Mouse (Mus musculus): ENCODE data around the gene Fbxl17. TPM values are rescaled to one million over a fixed set of nuclear protein-coding genes. Genes with fewer than 3 reads are reported as not detected.

Fbxl17 gene
- polyA plus RNA-seq, 1 experiment from 2014 or later: 13.6 TPM

DNA sequence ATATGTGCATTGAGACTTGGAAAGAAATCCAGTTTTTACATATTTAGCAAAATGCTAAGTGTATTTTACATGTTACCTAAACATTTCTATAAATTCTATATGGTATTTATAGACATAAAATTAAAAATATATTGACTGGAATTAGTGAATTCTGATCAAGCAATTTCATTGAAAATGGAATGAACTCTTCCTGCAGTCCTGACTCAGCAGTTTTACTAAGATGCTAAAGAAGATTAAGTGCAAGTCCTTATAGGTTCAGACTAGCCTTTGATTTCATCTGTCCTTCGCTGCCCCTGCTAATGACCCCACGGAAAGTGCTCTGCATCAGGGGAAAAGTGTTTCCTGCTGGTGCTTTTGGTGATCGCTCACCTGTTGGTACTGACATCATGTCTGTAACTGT lies 240.7 kb downstream of the Fbxl17 start:
- H3K9ac ChIP-seq: no peak overlapping the region
- WGBS: 88% methylated on average over 3 of the region's 3 CpGs
- no peak for ATAC-seq (ENCODE audit: low FRiP score, low read depth)
- H3K4me3 ChIP-seq: no peak overlapping the region
- H3K9me3 ChIP-seq: no peaks in the 10 kb centered on the region
- H3K4me1 ChIP-seq (replicated peaks): no peaks in the 10 kb centered on the region
- H3K27ac ChIP-seq (replicated peaks): no peak overlapping the region
- no peaks in the 10 kb centered on the region for H3K36me3 ChIP-seq
- H3K4me2 ChIP-seq: no peak overlapping the region
- H3K27me3 ChIP-seq: no peaks in the 10 kb centered on the region

DNA sequence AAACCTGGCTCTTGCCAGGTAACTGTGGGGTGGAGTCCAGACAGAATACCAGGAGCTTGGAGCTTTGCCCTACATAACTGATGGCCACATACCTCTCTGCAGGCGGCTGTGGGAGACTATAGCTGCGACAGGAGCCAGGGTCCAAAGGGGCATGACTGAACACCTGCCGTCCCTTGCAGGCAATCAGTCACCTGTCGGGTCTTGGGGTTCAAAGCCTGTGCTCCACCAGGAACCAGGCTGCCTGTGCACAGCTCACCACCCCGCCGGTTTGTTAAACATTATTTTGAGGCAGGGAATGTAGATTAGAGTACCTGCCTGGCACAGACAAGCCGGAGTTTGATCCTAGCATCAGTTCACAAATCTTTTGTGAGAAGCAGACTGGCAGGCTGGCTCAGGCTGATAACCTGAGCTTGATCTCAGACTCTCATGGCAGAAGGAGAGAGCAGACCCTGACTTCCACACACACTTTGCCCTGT lies 253.6 kb downstream of the Fbxl17 start:
- Histone ChIP-seq H3K27ac (replicated peaks) (no peak overlapping the region), H3K9ac (no peak overlapping the region), H3K9me3 (no peaks in the 10 kb centered on the region), H3K4me3 (no peak overlapping the region), H3K36me3 (no peaks in the 10 kb centered on the region), H3K4me1 (replicated peaks) (no peaks in the 10 kb centered on the region), H3K4me2 (no peak overlapping the region), H3K27me3 (no peaks in the 10 kb centered on the region)
- ATAC-seq (ENCODE audit: low FRiP score, low read depth): no peak
- WGBS: 87% methylated on average over 7 of the region's 7 CpGs

DNA sequence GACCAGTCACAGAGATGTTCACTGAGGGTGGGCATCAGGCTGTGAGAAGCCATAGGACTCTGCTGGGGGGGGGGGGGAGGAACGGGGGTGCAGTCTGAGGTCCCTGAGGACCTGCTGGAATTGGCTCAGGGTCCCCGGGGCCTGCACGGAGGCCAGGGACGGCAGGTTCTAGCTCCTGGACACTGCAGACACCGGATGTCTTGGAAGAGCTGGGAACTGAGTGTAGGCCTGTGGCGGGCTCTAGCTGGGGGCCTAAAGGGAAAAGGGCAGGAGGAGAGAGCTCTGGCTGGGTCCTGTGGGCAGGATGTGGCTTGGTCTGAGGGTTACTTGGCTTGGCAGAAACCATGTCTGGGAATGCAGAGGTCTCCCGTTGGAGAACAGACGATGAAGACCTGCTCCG lies 254.3 kb downstream of the Fbxl17 start:
- WGBS: 96% methylated on average over 9 of the region's 9 CpGs

GRCm38 (mm10) chr17:63242761-63243160 lies 257.1 kb downstream of the Fbxl17 start:
- H3K27ac ChIP-seq (replicated peaks): no peak overlapping the region
- no peak for ATAC-seq (ENCODE audit: low FRiP score, low read depth)
- H3K9me3 ChIP-seq: no peaks in the 10 kb centered on the region
- H3K4me3 ChIP-seq: no peak overlapping the region
- H3K4me1 ChIP-seq (replicated peaks): no peaks in the 10 kb centered on the region
- no peak overlapping the region for H3K9ac ChIP-seq
- H3K27me3 ChIP-seq: no peaks in the 10 kb centered on the region
- H3K4me2 ChIP-seq: no peak overlapping the region
- 93% methylated on average over 3 of the region's 3 CpGs for WGBS
- no peaks in the 10 kb centered on the region for H3K36me3 ChIP-seq

More for the DNA sequence above, 254.3 kb downstream of the Fbxl17 start:
- Histone ChIP-seq H3K36me3 (no peaks in the 10 kb centered on the region), H3K27ac (replicated peaks) (no peak overlapping the region), H3K4me2 (no peak overlapping the region), H3K4me3 (no peak overlapping the region), H3K4me1 (replicated peaks) (no peaks in the 10 kb centered on the region), H3K9me3 (no peaks in the 10 kb centered on the region), H3K9ac (no peak overlapping the region), H3K27me3 (no peaks in the 10 kb centered on the region)
- ATAC-seq (ENCODE audit: low FRiP score, low read depth): no peak; the same call in 1 of the 2 replicates

DNA sequence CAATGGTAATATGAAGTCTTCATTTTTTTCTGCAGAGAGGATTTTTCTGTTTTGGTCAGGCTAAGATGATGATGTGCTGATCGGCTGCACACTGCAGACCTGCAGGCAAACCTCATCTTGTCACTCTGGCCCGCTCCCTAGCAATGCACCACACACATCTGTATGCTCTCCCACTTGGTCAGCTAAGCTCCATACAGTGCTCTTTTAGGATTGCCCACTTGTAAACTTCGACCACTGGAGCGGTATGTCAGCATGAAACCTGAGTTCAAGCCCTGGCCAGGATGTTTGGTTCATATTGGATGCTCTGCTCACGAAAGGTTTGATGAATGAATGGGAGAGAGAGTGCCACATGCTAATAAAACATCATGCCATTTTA lies 259.1 kb downstream of the Fbxl17 start:
- Histone ChIP-seq H3K4me3 (no peak overlapping the region), H3K9me3 (no peaks in the 10 kb centered on the region), H3K4me1 (replicated peaks) (no peaks in the 10 kb centered on the region), H3K4me2 (no peak overlapping the region), H3K27ac (replicated peaks) (no peak overlapping the region), H3K9ac (no peak overlapping the region), H3K27me3 (no peaks in the 10 kb centered on the region), H3K36me3 (no peaks in the 10 kb centered on the region)
- WGBS: 85% methylated on average over 5 of the region's 5 CpGs
- ATAC-seq (ENCODE audit: low FRiP score, low read depth): no peak

- no peak overlapping the region for H3K27ac ChIP-seq (replicated peaks)
- H3K36me3 ChIP-seq: no peaks in the 10 kb centered on the region
- H3K4me2 ChIP-seq: no peak overlapping the region
- no peaks in the 10 kb centered on the region for H3K27me3 ChIP-seq
- H3K9ac ChIP-seq: no peak overlapping the region
- no peak for ATAC-seq (ENCODE audit: low FRiP score, low read depth)
- 76% methylated on average over 9 of the region's 9 CpGs for WGBS
- H3K4me1 ChIP-seq (replicated peaks): no peaks in the 10 kb centered on the region
- H3K4me3 ChIP-seq: no peak overlapping the region
- no peaks in the 10 kb centered on the region for H3K9me3 ChIP-seq
These were observed 259.6 kb downstream of the Fbxl17 start for GRCm38 (mm10) chr17:63240021-63240730.

GRCm38 (mm10) chr17:63236846-63237245 lies 263.0 kb downstream of the Fbxl17 start:
- ATAC-seq (ENCODE audit: low FRiP score, low read depth): no peak
- Histone ChIP-seq H3K9ac (no peak overlapping the region), H3K4me1 (replicated peaks) (no peaks in the 10 kb centered on the region), H3K4me2 (no peak overlapping the region), H3K36me3 (no peaks in the 10 kb centered on the region), H3K4me3 (no peak overlapping the region), H3K27ac (replicated peaks) (no peak overlapping the region), H3K9me3 (no peaks in the 10 kb centered on the region), H3K27me3 (no peaks in the 10 kb centered on the region)

GRCm38 (mm10) chr17:63236221-63236620 lies 263.6 kb downstream of the Fbxl17 start:
- WGBS: 88% methylated on average over 8 of the region's 8 CpGs

GRCm38 (mm10) chr17:63235821-63236220 lies 264.0 kb downstream of the Fbxl17 start:
- ATAC-seq (ENCODE audit: low FRiP score, low read depth): no peak
- no peak overlapping the region for H3K27ac ChIP-seq (replicated peaks)
- no peaks in the 10 kb centered on the region for H3K36me3 ChIP-seq
- 59% methylated on average over 3 of the region's 3 CpGs for WGBS
- H3K4me2 ChIP-seq: no peak overlapping the region
- H3K4me3 ChIP-seq: no peak overlapping the region
- no peaks in the 10 kb centered on the region for H3K4me1 ChIP-seq (replicated peaks)
- H3K9ac ChIP-seq: no peak overlapping the region
- no peaks in the 10 kb centered on the region for H3K9me3 ChIP-seq
- H3K27me3 ChIP-seq: no peaks in the 10 kb centered on the region

More at GRCm38 (mm10) chr17:63236221-63236620, 263.6 kb downstream of the Fbxl17 start:
- no peaks in the 10 kb centered on the region for H3K9me3 ChIP-seq
- no peak overlapping the region for H3K9ac ChIP-seq
- no peak overlapping the region for H3K4me3 ChIP-seq
- no peaks in the 10 kb centered on the region for H3K27me3 ChIP-seq
- no peaks in the 10 kb centered on the region for H3K4me1 ChIP-seq (replicated peaks)
- H3K36me3 ChIP-seq: no peaks in the 10 kb centered on the region
- no peak overlapping the region for H3K4me2 ChIP-seq
- no peak for ATAC-seq (ENCODE audit: low FRiP score, low read depth)
- H3K27ac ChIP-seq (replicated peaks): no peak overlapping the region

GRCm38 (mm10) chr17:63229111-63229510 lies 270.7 kb downstream of the Fbxl17 start:
- H3K9me3 ChIP-seq: no peaks in the 10 kb centered on the region
- ATAC-seq (ENCODE audit: low FRiP score, low read depth): no peak

DNA sequence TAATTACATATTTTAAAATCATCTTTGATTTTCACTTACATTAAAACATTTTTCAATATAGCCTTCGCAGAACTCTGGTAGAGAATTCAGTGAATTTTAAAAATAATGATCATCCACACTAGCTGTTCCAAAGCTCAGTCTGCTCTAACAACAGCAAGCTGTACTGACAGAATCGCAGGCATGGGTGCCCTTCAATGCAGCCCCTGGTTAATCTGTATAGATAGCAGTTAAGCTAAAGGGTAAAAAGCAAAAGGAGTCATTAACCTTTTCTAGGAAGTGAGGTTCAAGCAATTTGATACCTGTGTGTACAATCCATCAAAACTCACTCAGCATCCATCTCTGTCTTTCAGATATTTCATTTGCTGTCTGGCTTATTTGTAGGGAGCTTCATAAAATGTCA lies 273.4 kb downstream of the Fbxl17 start:
- 54% methylated on average over 2 of the region's 2 CpGs for WGBS
- Histone ChIP-seq H3K9ac (no peak overlapping the region), H3K27ac (replicated peaks) (no peak overlapping the region), H3K4me3 (no peak overlapping the region), H3K36me3 (no peaks in the 10 kb centered on the region), H3K4me2 (no peak overlapping the region), H3K27me3 (no peaks in the 10 kb centered on the region), H3K4me1 (replicated peaks) (0 out of 2 replicates have a peak, but pooled peaks cover 4% of the 10 kb centered on the region), H3K9me3 (no peaks in the 10 kb centered on the region)
- no peak for ATAC-seq (ENCODE audit: low FRiP score, low read depth)

More at GRCm38 (mm10) chr17:63229111-63229510, 270.7 kb downstream of the Fbxl17 start:
- Histone ChIP-seq H3K27me3 (no peaks in the 10 kb centered on the region), H3K9ac (no peak overlapping the region), H3K4me1 (replicated peaks) (0 out of 2 replicates have a peak, but pooled peaks cover 4% of the 10 kb centered on the region), H3K27ac (replicated peaks) (no peak overlapping the region), H3K4me3 (no peak overlapping the region), H3K36me3 (no peaks in the 10 kb centered on the region), H3K4me2 (no peak overlapping the region)
- WGBS: 46% methylated on average over 4 of the region's 4 CpGs

- Histone ChIP-seq H3K4me1 (replicated peaks) (peaks cover 4% of the 10 kb centered on the region; the same call in 1 of the 2 replicates), H3K4me2 (no peak overlapping the region), H3K9ac (no peak overlapping the region), H3K27ac (replicated peaks) (no peak overlapping the region), H3K36me3 (no peaks in the 10 kb centered on the region), H3K9me3 (no peaks in the 10 kb centered on the region), H3K4me3 (no peak overlapping the region), H3K27me3 (no peaks in the 10 kb centered on the region)
- 94% methylated on average over 1 of the region's 1 CpGs for WGBS
- no peak for ATAC-seq (ENCODE audit: low FRiP score, low read depth)
These were observed 273.9 kb downstream of the Fbxl17 start for GRCm38 (mm10) chr17:63225959-63226358.

GRCm38 (mm10) chr17:63223675-63224074 lies 276.1 kb downstream of the Fbxl17 start:
- H3K36me3 ChIP-seq: no peaks in the 10 kb centered on the region
- H3K27me3 ChIP-seq: no peaks in the 10 kb centered on the region
- no peak overlapping the region for H3K9ac ChIP-seq
- WGBS: 57% methylated on average over 4 of the region's 4 CpGs
- no peaks in the 10 kb centered on the region; the same call in 1 of the 2 replicates for H3K4me1 ChIP-seq (replicated peaks)
- ATAC-seq (ENCODE audit: low FRiP score, low read depth): no peak
- H3K9me3 ChIP-seq: no peaks in the 10 kb centered on the region
- H3K4me3 ChIP-seq: no peak overlapping the region
- no peak overlapping the region for H3K4me2 ChIP-seq
- no peak overlapping the region for H3K27ac ChIP-seq (replicated peaks)

Measured in hindbrain, embryonic 15.5 days (tissue).